Mouse (Mus musculus) kidney, adult 10 weeks (tissue): ENCODE results near the gene Gm45716. TPM values are rescaled to one million over a fixed set of nuclear protein-coding genes. Genes with fewer than 3 reads are reported as not detected.

Experiments
- polyA plus RNA-seq: library from polyadenylated mRNA; stranded (reverse); fragments of 350-450 nt; fragmentation: Illumina TruSeq; extraction: RNeasy Lipid Tissue Mini Kit (QIAGEN cat#74804); gene quantifications from one replicate; pipeline ENCODE4 v1.2.3, GENCODE M21; 2014; ENCODE audit warnings: low read depth, low replicate concordance

Gm45716 gene
- polyA plus RNA-seq, result 13.1 TPM

GRCm38 (mm10) chr11:90187441-90187840 is at the start of gene Gm45716:
Gene Gm45716, plus strand, starts transcription at chr11:90187683.

GRCm38 (mm10) chr11:90249025-90249650 is 61.7 kb downstream of the Gm45716 start, which contains the start of gene Mmd:
Gene Mmd, plus strand, starts transcription at chr11:90249456.

Other genes with a start within 250 kb of the Gm45716 start
- 19.6 TPM for gene Pctp, start 184.8 kb upstream of the Gm45716 start, polyA plus RNA-seq
- 5.3 TPM for gene Tmem100, start 157.3 kb upstream of the Gm45716 start, polyA plus RNA-seq
- 90.8 TPM for gene Mmd, start 61.8 kb downstream of the Gm45716 start, polyA plus RNA-seq
- gene Hlf, start 203.2 kb downstream of the Gm45716 start, polyA plus RNA-seq, result 46.3 TPM